Mouse (Mus musculus): ENCODE data around the gene Camsap2.

Gene Camsap2

GRCm38 (mm10) chr1:136220037-136220871 is 125.7 kb downstream of the Camsap2 start:
- peak; percentile 25 for DNase-seq

All from kidney, postnatal 14 days (tissue).